Mouse (Mus musculus) layer of hippocampus, adult 8-10 months (tissue): ENCODE data around the gene Nfu1. TPM values are rescaled to one million over a fixed set of nuclear protein-coding genes. Genes with fewer than 3 reads are reported as not detected.

ENCODE experiments used
- DNase-seq, 2 experiments: peaks; one replicate each; pipeline ENCODE4 v3.0.0; 2022; ENCODE audit warnings: low spot score in 2 of 2
- total RNA-seq, 4 experiments: library from RNA; stranded (reverse); gene quantifications; 2 replicates each; pipeline ENCODE4 v1.2.4; 2022

Gene Nfu1
- total RNA-seq, 4 experiments from 2014 or later: 61.1 to 69.5 (median 63.8) TPM

DNA sequence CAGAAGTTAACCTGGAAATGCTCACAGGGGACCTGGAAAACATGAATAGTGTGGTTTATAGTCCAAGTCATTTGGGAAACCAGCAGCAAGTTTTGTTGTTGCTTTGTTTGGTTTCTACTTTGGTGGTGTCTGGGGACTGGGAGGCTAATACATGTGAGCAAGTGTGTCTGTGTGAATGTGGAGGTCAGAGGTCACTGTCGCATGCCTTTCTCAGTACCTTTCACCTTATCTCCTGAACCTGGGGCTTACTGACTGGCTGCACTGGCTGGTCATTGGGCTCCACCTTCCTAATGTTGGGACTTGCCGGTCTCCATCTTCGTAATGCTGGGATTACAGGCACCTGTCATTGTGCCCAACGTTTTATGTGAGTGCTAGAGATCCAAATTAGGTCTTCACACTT lies 61.6 kb downstream of the Nfu1 start:
- DNase-seq: no peak

GRCm38 (mm10) chr6:87072759-87073158 lies 63.7 kb downstream of the Nfu1 start:
- no peak for DNase-seq

GRCm38 (mm10) chr6:87075092-87075685 lies 66.2 kb downstream of the Nfu1 start:
- no peak for DNase-seq

Other genes starting within 250 kb of the Nfu1 start
- 10 to 100 TPM in 1 of 4 experiments, 1 to 10 TPM in 3; 6.2 to 19.2 (median 8.1) TPM for gene Anxa4, start 215.7 kb upstream of the Nfu1 start, total RNA-seq
- gene Aak1, start 159.7 kb upstream of the Nfu1 start, total RNA-seq: 100 to 1,000 TPM; 392 to 484 (median 448) TPM
- gene Gfpt1, start 33.6 kb downstream of the Nfu1 start, total RNA-seq: 10 to 100 TPM; 50.6 to 54.4 (median 51.7) TPM
- gene D6Ertd527e, start 95.5 kb downstream of the Nfu1 start, total RNA-seq: not detected